Mouse (Mus musculus) forebrain, embryonic 14.5 days (tissue): ENCODE data around the gene Creb3. TPM values are rescaled to one million over a fixed set of nuclear protein-coding genes. Genes with fewer than 3 reads are reported as not detected.
"Not testable (repeated sequence)": the region's sequence is repeated elsewhere in the genome, so short reads cannot be mapped to it uniquely, and the experiment has no call there.

Experiments used
- ATAC-seq: fragments of 200-750 bp; cut with Nextera tagmentation; 2 replicates; pipeline ENCODE4 v1.8.0; 2017; ENCODE audit warnings: mild to moderate bottlenecking, moderate library complexity
- DNase-seq: peaks from one replicate; pipeline ENCODE4 v3.0.0-alpha.2; 2015; ENCODE audit warnings: low spot score
- H3K27ac ChIP-seq: fragments of 300-500 bp; sonication (generic); 2 replicates; pipeline ENCODE4 v1.5.1; 2014; ENCODE audit warnings: low read depth, mild to moderate bottlenecking, control low read depth, low read length, moderate library complexity
- H3K27me3 ChIP-seq: fragments of 300-500 bp; sonication (generic); replicated peaks from 2 replicates; pipeline ENCODE4 v1.6.1; 2014; ENCODE audit warnings: low read length, control low read depth, mixed read lengths; ENCODE audit not compliant: control insufficient read depth, insufficient read depth
- H3K36me3 ChIP-seq: fragments of 300-500 bp; sonication (generic); 2 replicates; pipeline ENCODE4 v1.6.1; 2014; ENCODE audit warnings: low read length, control low read depth; ENCODE audit not compliant: control insufficient read depth, insufficient read depth
- H3K4me1 ChIP-seq: fragments of 300-500 bp; sonication (generic); 2 replicates; pipeline ENCODE4 v1.6.1; 2014; ENCODE audit warnings: antibody characterized with exemption, low read length, control low read depth; ENCODE audit not compliant: control insufficient read depth, insufficient read depth
- H3K4me2 ChIP-seq: fragments of 300-500 bp; sonication (generic); 2 replicates; pipeline ENCODE4 v1.6.1; 2014; ENCODE audit warnings: mild to moderate bottlenecking, control low read depth, low read length
- H3K4me3 ChIP-seq: fragments of 300-500 bp; sonication (generic); 2 replicates; pipeline ENCODE4 v1.5.1; 2014; ENCODE audit warnings: low read depth, low read length, control low read depth
- H3K9ac ChIP-seq: fragments of 300-500 bp; sonication (generic); 2 replicates; pipeline ENCODE4 v1.6.1; 2014; ENCODE audit warnings: mild to moderate bottlenecking, low read length, control low read depth, moderate library complexity
- H3K9me3 ChIP-seq: fragments of 300-500 bp; sonication (generic); replicated peaks from 2 replicates; pipeline ENCODE4 v1.6.1; 2016; ENCODE audit warnings: low read length, control low read depth, mixed read lengths; ENCODE audit not compliant: control insufficient read depth
- WGBS: fragments of 180-500 bp; shearing (Covaris S2); extraction: QIAGEN DNeasy Blood & Tissue Kit; methylation state at CpG from one replicate; pipeline ENCODE4 v1.1.7; 2014; 5-methylcytosine and 5-hydroxymethylcytosine counted together
- polyA plus RNA-seq: library from polyadenylated mRNA; unstranded; fragments of >200 nt; fragmentation: Nextera tagmentation; extraction: Ambion mirVana; gene quantifications from 2 replicates; pipeline ENCODE4 v1.2.1, GENCODE M21; 2014

The Creb3 gene
- polyA plus RNA-seq, 1 experiment from 2014 or later: 88.4 TPM

DNA sequence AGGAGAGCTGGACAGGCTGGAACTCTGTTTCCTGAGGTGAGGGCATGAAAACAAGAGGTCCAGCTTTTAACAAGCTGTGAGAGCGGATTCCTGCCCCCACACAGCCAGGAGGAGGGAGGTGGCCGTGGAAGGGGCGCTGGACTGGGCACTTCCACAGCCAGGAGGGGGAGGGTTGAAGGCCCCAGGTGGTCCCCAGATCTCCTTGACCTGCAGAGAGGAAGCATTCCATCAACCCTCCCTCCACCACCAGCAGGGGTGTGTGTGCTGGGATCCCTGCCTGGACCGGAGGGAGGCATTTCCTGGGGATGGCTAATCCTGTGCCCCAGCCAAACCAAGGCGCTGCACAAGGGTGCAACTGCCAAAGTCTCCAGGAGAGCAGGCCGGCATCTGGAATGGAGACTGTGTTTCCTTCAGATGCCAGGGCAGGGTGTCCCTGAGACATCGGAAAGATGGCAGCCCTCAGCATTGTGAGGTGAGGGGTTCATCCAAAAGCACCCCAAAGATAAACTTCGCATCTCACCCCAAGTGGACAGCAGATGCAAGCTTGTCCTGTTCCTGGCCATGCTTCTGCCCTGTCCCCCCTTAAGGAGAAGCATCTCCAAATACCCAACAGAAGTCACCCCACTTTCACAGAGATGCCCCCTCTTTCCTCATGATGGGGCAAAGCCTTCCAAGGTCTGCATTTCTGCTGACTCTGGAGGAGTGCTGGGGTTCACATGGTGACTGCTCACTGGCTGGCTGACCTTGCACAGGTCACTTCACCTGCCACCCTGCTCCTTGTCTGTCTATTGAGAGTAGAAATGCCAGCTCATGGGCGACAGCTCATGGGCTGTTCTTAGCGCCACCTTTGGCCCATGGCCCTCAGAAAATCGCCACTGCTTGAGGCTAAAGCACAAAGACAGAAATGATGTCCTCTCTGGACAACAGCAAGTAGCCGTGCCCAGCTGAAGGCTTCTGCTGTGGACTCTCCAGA is 22.6 kb downstream of the Creb3 start, which contains the start of gene Msmp:
Msmp (minus strand) TSS at position 51 of the 973 bp plus-strand sequence.
- Histone ChIP-seq H3K9me3 (no peaks in the 10 kb centered on the region), H3K9ac (no peak within 1 kb of the TSS), H3K36me3 (peaks cover 48% of the 10 kb centered on the region), H3K27me3 (no peaks in the 10 kb centered on the region), H3K27ac (no peak within 1 kb of the TSS; the same call in 1 of the 2 replicates), H3K4me2 (no peak within 1 kb of the TSS), H3K4me3 (no peak within 1 kb of the TSS), H3K4me1 (peaks cover 3% of the 10 kb centered on the region; the same call in 1 of the 2 replicates)
- ATAC-seq (no peak), DNase-seq (no peak)
- WGBS: 71% methylated on average over 12 of the region's 12 CpGs

DNA sequence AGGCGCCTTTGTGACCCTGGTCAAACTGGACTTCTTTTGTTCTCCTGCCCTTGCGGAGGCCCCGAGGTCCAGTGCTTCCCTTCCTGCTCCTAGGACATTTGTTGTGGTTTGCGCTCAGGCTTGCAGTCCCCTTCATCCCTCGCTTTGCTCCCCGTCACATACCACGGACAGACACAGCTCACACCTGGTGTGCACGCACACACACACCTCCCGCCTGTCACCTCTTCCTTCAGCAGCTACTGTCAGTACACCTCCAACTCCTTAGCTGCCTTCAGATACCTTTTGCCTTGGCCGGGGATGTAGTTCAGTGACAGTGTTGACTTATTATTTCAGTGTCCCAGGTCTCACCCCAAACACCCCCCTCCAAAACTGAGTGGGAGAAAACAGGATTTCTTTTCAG is 23.6 kb downstream of the Creb3 start:
- no peaks in the 10 kb centered on the region for H3K9me3 ChIP-seq
- no peaks in the 10 kb centered on the region for H3K4me1 ChIP-seq
- no peak overlapping the region for H3K4me3 ChIP-seq
- H3K9ac ChIP-seq: no peak overlapping the region
- ATAC-seq (no peak), DNase-seq (no peak)
- H3K4me2 ChIP-seq: no peak overlapping the region
- no peak overlapping the region for H3K27ac ChIP-seq
- H3K27me3 ChIP-seq: no peaks in the 10 kb centered on the region
- WGBS: 61% methylated on average over 10 of the region's 10 CpGs
- H3K36me3 ChIP-seq: peaks cover 43% of the 10 kb centered on the region

DNA sequence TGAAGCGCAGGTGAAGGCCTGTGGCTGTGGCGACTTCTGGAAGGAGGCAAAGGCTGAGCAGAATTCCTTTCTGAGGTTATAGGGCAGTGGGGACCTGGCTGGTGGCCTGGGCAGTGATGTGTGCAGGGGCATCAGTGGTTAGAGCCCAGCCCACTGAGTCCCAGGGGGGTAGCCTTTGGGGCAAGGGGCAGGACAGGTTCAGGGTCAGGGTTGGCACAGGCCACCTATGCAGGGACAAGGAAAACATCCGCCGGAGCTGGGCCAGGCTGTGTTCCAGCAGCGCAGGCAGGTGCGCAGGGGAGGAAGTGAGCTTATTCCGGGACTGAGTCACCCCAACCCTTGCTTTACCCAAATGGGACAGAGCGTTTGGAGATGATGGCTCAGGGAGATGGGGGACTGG is 24.3 kb downstream of the Creb3 start:
- no peak overlapping the region for H3K9ac ChIP-seq
- no peak overlapping the region for H3K4me2 ChIP-seq
- H3K4me1 ChIP-seq: no peaks in the 10 kb centered on the region
- H3K36me3 ChIP-seq: peaks cover 36% of the 10 kb centered on the region
- no peak for ATAC-seq
- no peak for DNase-seq
- no peak overlapping the region for H3K27ac ChIP-seq
- no peak overlapping the region for H3K4me3 ChIP-seq
- no peaks in the 10 kb centered on the region for H3K27me3 ChIP-seq
- no peaks in the 10 kb centered on the region for H3K9me3 ChIP-seq
- WGBS: 80% methylated on average over 8 of the region's 8 CpGs

DNA sequence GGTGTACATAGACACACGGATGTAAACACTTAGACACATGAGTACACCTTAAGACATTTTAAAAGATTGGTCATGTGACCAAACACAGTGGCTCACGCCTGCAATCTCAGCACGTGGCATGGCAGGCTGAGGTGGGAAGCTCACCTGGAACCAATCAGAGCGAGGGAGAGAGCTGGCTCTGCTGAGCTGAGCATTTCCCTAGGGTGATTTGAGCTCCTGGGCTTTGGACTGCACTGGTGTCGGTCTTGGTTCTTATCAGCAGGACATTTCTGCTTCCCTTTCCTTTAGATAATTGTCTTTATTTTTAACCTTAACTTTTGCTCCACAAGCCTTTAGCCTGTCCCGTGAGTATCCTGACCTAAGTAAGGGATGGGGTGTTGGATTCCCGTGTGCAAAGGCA is 25.5 kb downstream of the Creb3 start:
- Histone ChIP-seq H3K4me3 (no peak overlapping the region), H3K27ac (no peak overlapping the region), H3K27me3 (no peaks in the 10 kb centered on the region), H3K4me2 (no peak overlapping the region), H3K36me3 (peaks cover 23% of the 10 kb centered on the region), H3K9me3 (no peaks in the 10 kb centered on the region), H3K4me1 (no peaks in the 10 kb centered on the region), H3K9ac (no peak overlapping the region)
- no peak for ATAC-seq
- WGBS: 65% methylated on average over 7 of the region's 7 CpGs
- no peak for DNase-seq

DNA sequence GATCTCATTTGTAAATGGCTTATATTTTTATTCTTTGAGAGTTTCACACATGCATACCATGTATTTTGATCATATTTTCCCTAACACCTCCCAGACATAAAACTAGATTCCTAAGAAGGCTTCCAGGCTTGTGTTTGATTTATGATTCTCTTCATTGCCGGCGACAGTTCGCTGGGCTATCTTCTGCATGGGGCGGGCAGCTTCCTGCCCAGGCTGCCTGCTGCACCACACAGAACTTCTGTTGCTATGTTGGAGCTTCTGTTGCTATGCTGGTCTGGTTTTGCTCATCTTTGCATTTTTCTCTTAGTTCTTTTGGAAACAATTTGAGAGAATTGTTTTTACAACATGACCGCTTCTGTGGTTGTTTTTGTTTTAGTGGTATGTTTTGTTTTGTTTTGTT is 29.4 kb downstream of the Creb3 start:
- Histone ChIP-seq H3K4me3 (no peak overlapping the region), H3K4me2 (no peak overlapping the region), H3K27ac (no peak overlapping the region), H3K27me3 (no peaks in the 10 kb centered on the region), H3K9me3 (no peaks in the 10 kb centered on the region), H3K4me1 (no peaks in the 10 kb centered on the region), H3K9ac (no peak overlapping the region), H3K36me3 (no peaks in the 10 kb centered on the region)
- ATAC-seq: no peak
- 91% methylated on average over 5 of the region's 5 CpGs for WGBS
- no peak for DNase-seq

DNA sequence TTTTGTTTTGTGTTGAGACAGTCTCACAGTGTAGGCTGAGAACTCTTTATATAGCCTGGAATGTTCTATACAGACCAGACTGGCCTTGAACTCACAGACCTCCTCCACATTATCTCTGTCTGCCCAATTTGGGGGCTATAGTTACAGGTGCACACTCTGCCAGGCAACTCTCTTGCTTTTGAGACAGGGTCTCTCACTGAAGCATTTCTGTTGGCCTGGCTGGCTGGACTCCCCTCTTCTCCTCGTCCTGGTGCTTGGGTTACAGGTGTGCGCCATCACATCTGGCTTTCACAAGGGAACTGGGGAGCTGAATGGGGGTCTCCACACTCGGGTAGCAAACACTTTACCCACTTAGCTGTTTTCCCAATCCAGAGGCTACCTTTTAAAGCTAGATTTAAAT is 29.8 kb downstream of the Creb3 start:
- H3K27me3 ChIP-seq: no peaks in the 10 kb centered on the region
- no peak overlapping the region for H3K4me2 ChIP-seq
- no peak overlapping the region for H3K9ac ChIP-seq
- H3K4me1 ChIP-seq: no peaks in the 10 kb centered on the region
- DNase-seq (no peak), ATAC-seq (no peak)
- no peaks in the 10 kb centered on the region for H3K9me3 ChIP-seq
- no peak overlapping the region for H3K27ac ChIP-seq
- no peaks in the 10 kb centered on the region for H3K36me3 ChIP-seq
- 76% methylated on average over 3 of the region's 3 CpGs for WGBS
- H3K4me3 ChIP-seq: no peak overlapping the region

DNA sequence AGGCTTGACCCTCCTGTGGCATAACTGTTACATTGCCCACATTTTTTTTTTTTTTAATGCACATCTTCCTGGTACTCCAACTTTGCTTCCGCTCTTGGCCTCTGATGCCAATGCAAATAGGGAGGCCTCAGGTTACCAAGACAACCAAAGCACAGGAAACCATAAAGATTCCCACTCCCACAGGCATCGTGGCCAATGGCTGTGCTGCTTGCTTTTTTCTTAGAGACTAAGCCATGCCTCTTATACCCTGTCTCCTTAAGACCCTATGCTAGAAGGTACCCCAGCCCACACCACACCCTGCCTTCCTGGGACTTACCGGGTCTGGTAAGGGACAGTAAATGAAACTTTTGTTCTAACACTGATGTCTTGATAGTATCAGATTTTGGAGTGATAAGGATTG is 31.3 kb downstream of the Creb3 start:
- no peak for DNase-seq
- Histone ChIP-seq H3K4me2 (no peak overlapping the region), H3K4me3 (no peak overlapping the region), H3K9ac (no peak overlapping the region), H3K4me1 (no peaks in the 10 kb centered on the region), H3K27ac (no peak overlapping the region), H3K9me3 (no peaks in the 10 kb centered on the region), H3K36me3 (no peaks in the 10 kb centered on the region), H3K27me3 (no peaks in the 10 kb centered on the region)
- no peak for ATAC-seq
- WGBS: 75% methylated on average over 3 of the region's 3 CpGs

DNA sequence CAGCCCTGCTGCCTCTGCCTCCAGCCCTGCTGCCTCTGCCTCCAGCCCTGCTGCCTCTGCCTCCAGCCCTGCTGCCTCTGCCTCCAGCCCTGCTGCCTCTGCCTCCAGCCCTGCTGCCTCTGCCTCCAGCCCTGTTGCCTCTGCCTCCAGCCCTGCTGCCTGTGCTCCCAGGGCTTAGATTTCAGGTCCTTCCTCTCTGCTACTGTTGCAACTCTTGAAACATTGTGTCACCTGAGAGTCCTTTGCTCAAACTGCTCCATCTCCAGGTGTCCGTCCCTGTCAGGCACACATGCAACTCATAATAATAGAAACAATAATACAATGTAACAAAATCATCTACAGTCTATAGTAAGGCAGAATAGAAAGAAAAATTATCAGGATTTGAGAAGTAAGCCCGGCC is 34.5 kb downstream of the Creb3 start:
- not testable (repeated sequence) for H3K4me3 ChIP-seq, H3K27ac ChIP-seq, H3K9me3 ChIP-seq, H3K27me3 ChIP-seq, H3K4me1 ChIP-seq, ATAC-seq, H3K9ac ChIP-seq, H3K4me2 ChIP-seq, H3K36me3 ChIP-seq, DNase-seq
- WGBS: 81% methylated on average over 2 of the region's 2 CpGs

DNA sequence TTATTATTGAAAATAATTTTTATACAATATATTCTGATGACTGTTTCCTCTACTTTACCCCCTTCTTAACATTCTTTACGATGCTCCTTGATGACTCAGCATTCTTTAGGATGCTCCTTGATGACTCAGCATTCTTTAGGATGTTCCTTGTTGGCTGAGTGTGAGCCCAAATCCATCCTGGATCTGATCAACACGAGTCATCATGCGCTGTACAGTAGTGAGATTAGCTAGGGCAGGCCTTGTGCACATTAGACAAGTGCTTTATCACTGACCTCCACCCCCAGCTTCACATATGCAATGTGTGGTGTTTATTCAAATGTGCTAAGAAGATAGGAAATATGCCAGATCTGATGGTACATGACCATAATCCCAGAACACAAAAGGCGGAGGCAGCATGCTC is 36.1 kb downstream of the Creb3 start:
- 84% methylated on average over 4 of the region's 4 CpGs for WGBS
- H3K27me3 ChIP-seq: no peaks in the 10 kb centered on the region
- H3K4me3 ChIP-seq: no peak overlapping the region
- no peak for ATAC-seq
- no peaks in the 10 kb centered on the region for H3K36me3 ChIP-seq
- DNase-seq: no peak
- H3K4me2 ChIP-seq: no peak overlapping the region
- H3K9me3 ChIP-seq: no peaks in the 10 kb centered on the region
- H3K27ac ChIP-seq: no peak overlapping the region
- H3K9ac ChIP-seq: no peak overlapping the region
- no peaks in the 10 kb centered on the region for H3K4me1 ChIP-seq
